Comparison of ENCODE assay signal across 8 mouse cellular contexts in genomic region chr11:108921506-108922455, GRCm38 (mm10). TPM values are rescaled to one million over a fixed set of nuclear protein-coding genes. Genes with fewer than 3 reads are reported as not detected.
A peak's percentile ranks its signal among the peaks of the same experiment; 100 is the strongest.
DNase-seq lines count a peak whose midpoint lies in the region; ATAC-seq and TF ChIP-seq lines count a peak whose summit lies in the region.

No protein-coding gene starts in this region.

- TF ChIP-seq CTCF in layer of hippocampus, adult 2 months (conservative IDR thresholded peaks at IDR 0.05) = no peak
- TF ChIP-seq CTCF in bone marrow macrophage, adult 2 months (IDR thresholded peaks at IDR 0.05; ENCODE audit: low read depth, low read length) = no peak
- no peak for TF ChIP-seq CTCF in lung, postnatal 0 days (IDR thresholded peaks at IDR 0.05)

- H3K27ac ChIP-seq in layer of hippocampus, adult 2 months = peak overlapping the region; percentile 100
- H3K27ac ChIP-seq in bone marrow macrophage, adult 2 months (ENCODE audit: insufficient read depth, low read depth, low read length) = no peak overlapping the region
- peak overlapping the region; percentile 100 for H3K27ac ChIP-seq in forebrain, embryonic 15.5 days (replicated peaks)
- H3K27ac ChIP-seq in intestine, embryonic 15.5 days = peak overlapping the region; percentile 100
- peak overlapping the region; percentile 100 for H3K27ac ChIP-seq in lung, postnatal 0 days (ENCODE audit: low read length)
- H3K27ac ChIP-seq in stomach, embryonic 14.5 days (ENCODE audit: low read length) = peak overlapping the region; percentile 100

- TF ChIP-seq POLR2A in bone marrow macrophage, adult 2 months (IDR thresholded peaks at IDR 0.05; ENCODE audit: borderline replicate concordance, low read depth, low read length) = no peak

- no peaks in the 10 kb centered on the region for H3K36me3 ChIP-seq in forebrain, embryonic 15.5 days
- H3K36me3 ChIP-seq in intestine, embryonic 15.5 days = no peaks in the 10 kb centered on the region
- H3K36me3 ChIP-seq in lung, postnatal 0 days (ENCODE audit: insufficient read depth, low read length) = no peaks in the 10 kb centered on the region
- H3K36me3 ChIP-seq in stomach, embryonic 14.5 days (ENCODE audit: control insufficient read depth, insufficient read depth, low read length) = peaks cover 2% of the 10 kb centered on the region

- no peaks in the 10 kb centered on the region for H3K27me3 ChIP-seq in forebrain, embryonic 15.5 days
- no peaks in the 10 kb centered on the region for H3K27me3 ChIP-seq in intestine, embryonic 15.5 days (replicated peaks)
- no peaks in the 10 kb centered on the region for H3K27me3 ChIP-seq in lung, postnatal 0 days (replicated peaks; ENCODE audit: insufficient read depth, low read length)
- H3K27me3 ChIP-seq in stomach, embryonic 14.5 days (ENCODE audit: control insufficient read depth, insufficient read depth, low read length) = no peaks in the 10 kb centered on the region

- no peak for TF ChIP-seq EP300 in lung, postnatal 0 days (IDR thresholded peaks at IDR 0.05)

- DNase-seq in layer of hippocampus, adult 2 months (ENCODE audit: low spot score in 2 of 2) = no peak
- DNase-seq in layer of hippocampus, adult 11-12 months (ENCODE audit: low spot score) = no peak
- peak; percentile 51 for DNase-seq in lung, postnatal 0 days (ENCODE audit: low spot score)

- 0 out of 2 replicates have a peak, but pooled peaks have one; percentile 11 for ATAC-seq in forebrain, embryonic 15.5 days (replicated peaks)
- ATAC-seq in intestine, embryonic 15.5 days = 0 out of 2 replicates have a peak, but pooled peaks have one; percentile 13
- ATAC-seq in lung, postnatal 0 days = no peak
- ATAC-seq in stomach, embryonic 14.5 days (ENCODE audit: insufficient number of reproducible peaks, insufficient read depth, low FRiP score, low read depth) = no peak
- ATAC-seq in megakaryocyte progenitor cell, adult 5-6 weeks (replicated peaks; ENCODE audit: poor library complexity) = no peak

- peak overlapping the region; percentile 94 for H3K4me2 ChIP-seq in forebrain, embryonic 15.5 days (replicated peaks)
- peak overlapping the region; percentile 88 for H3K4me2 ChIP-seq in intestine, embryonic 15.5 days (replicated peaks)
- peak overlapping the region; percentile 89 for H3K4me2 ChIP-seq in lung, postnatal 0 days (replicated peaks; ENCODE audit: low read depth, low read length)
- H3K4me2 ChIP-seq in stomach, embryonic 14.5 days (replicated peaks; ENCODE audit: low read depth, low read length) = peak overlapping the region; percentile 87

- under 1% methylated on average over 60 of the region's 62 CpGs for WGBS in forebrain, embryonic 15.5 days
- WGBS in intestine, embryonic 15.5 days = under 1% methylated on average over 58 of the region's 62 CpGs
- under 1% methylated on average over 51 of the region's 62 CpGs for WGBS in lung, postnatal 0 days
- WGBS in stomach, embryonic 14.5 days = under 1% methylated on average over 60 of the region's 62 CpGs

- no peaks in the 10 kb centered on the region for H3K9me3 ChIP-seq in forebrain, embryonic 15.5 days
- no peaks in the 10 kb centered on the region for H3K9me3 ChIP-seq in intestine, embryonic 15.5 days
- no peaks in the 10 kb centered on the region for H3K9me3 ChIP-seq in lung, postnatal 0 days (ENCODE audit: low read length)
- H3K9me3 ChIP-seq in stomach, embryonic 14.5 days (ENCODE audit: control insufficient read depth, low read depth, low read length) = no peaks in the 10 kb centered on the region

- no peaks in the 10 kb centered on the region for H3K4me1 ChIP-seq in bone marrow macrophage, adult 2 months (ENCODE audit: control insufficient read depth, insufficient read depth, low read length)
- H3K4me1 ChIP-seq in forebrain, embryonic 15.5 days = peaks cover 64% of the 10 kb centered on the region
- peaks cover 37% of the 10 kb centered on the region for H3K4me1 ChIP-seq in intestine, embryonic 15.5 days (replicated peaks)
- H3K4me1 ChIP-seq in lung, postnatal 0 days (ENCODE audit: insufficient read depth, low read depth, low read length) = peaks cover 9% of the 10 kb centered on the region; the same call in 1 of the 2 replicates
- H3K4me1 ChIP-seq in stomach, embryonic 14.5 days (ENCODE audit: control insufficient read depth, insufficient read depth, low read length) = peaks cover 33% of the 10 kb centered on the region

- H3K9ac ChIP-seq in forebrain, embryonic 15.5 days (replicated peaks) = peak overlapping the region; percentile 90
- peak overlapping the region; percentile 92 for H3K9ac ChIP-seq in intestine, embryonic 15.5 days
- H3K9ac ChIP-seq in lung, postnatal 0 days (replicated peaks; ENCODE audit: low read depth) = peak overlapping the region; percentile 89
- peak overlapping the region; percentile 82 for H3K9ac ChIP-seq in stomach, embryonic 14.5 days (replicated peaks; ENCODE audit: low read depth, low read length)

- H3K4me3 ChIP-seq in layer of hippocampus, adult 2 months = peak overlapping the region; percentile 70
- H3K4me3 ChIP-seq in bone marrow macrophage, adult 2 months (ENCODE audit: insufficient read depth, low read length) = peak overlapping the region; percentile 42
- H3K4me3 ChIP-seq in forebrain, embryonic 15.5 days = peak overlapping the region; percentile 78
- H3K4me3 ChIP-seq in intestine, embryonic 15.5 days (replicated peaks) = peak overlapping the region; percentile 86
- peak overlapping the region; percentile 93 for H3K4me3 ChIP-seq in lung, postnatal 0 days (ENCODE audit: low read depth, low read length)
- peak overlapping the region; percentile 72 for H3K4me3 ChIP-seq in stomach, embryonic 14.5 days (ENCODE audit: low read depth, low read length)

RNA-seq across cellular contexts. Expression of gene Axin2, which starts 1.6 kb away (rescaled TPM):
- 10 to 100 TPM; 31.1 to 32.7 TPM for total RNA-seq in layer of hippocampus, adult 2 months (2021)
- polyA plus RNA-seq in bone marrow macrophage, adult 2 months (2012; ENCODE audit: insufficient read depth, insufficient read length, missing spikeins) = not detected in 2 replicates
- 6.6 and 6.7 TPM in 2 replicates for polyA plus RNA-seq in forebrain, embryonic 15.5 days (2015; fragmentation: Nextera tagmentation; extraction: Ambion mirVana)
- polyA plus RNA-seq in intestine, embryonic 15.5 days (2015; fragmentation: Nextera tagmentation; extraction: Ambion mirVana) = 4.7 and 5.4 TPM in 2 replicates
- polyA plus RNA-seq in lung, postnatal 0 days (2015; fragmentation: Nextera tagmentation; extraction: Ambion mirVana) = 10.4 and 11.0 TPM in 2 replicates
- polyA plus RNA-seq in stomach, embryonic 14.5 days (2014; fragmentation: Nextera tagmentation; extraction: Ambion mirVana) = 3.9 and 7.0 TPM in 2 replicates
- total RNA-seq in megakaryocyte progenitor cell, adult 5-6 weeks (2015) = 0.49 and 0.71 TPM in 2 replicates
- total RNA-seq in megakaryocyte progenitor cell, adult 5-6 weeks (2017) = 0.50 and 1.8 TPM in 2 replicates

Comparison
In these comparisons a context has a peak if more than half of its experiments do, and no peak if none do; other contexts are left out.
1. H3K4me3 ChIP-seq: peak in every context shown above with its lines; median percentile 93 in lung, postnatal 0 days; 86 in intestine, embryonic 15.5 days; 78 in forebrain, embryonic 15.5 days; 72 in stomach, embryonic 14.5 days; 70 in layer of hippocampus, adult 2 months; 42 in bone marrow macrophage, adult 2 months.
2. ATAC-seq: peak in forebrain, embryonic 15.5 days (single experiment) and intestine, embryonic 15.5 days (single experiment); none in lung, postnatal 0 days (single experiment), stomach, embryonic 14.5 days (single experiment) and megakaryocyte progenitor cell, adult 5-6 weeks (single experiment).
3. Peak in every context shown above with its lines, with median percentiles within 50 percentile points of each other: H3K4me2 ChIP-seq and H3K9ac ChIP-seq.